Mouse (Mus musculus) ES-E14 (cell line): ENCODE measurements around the gene Vps8.

Source experiments
- CHD2 ChIP-seq: IDR thresholded peaks from 2 replicates; pipeline ENCODE4 v1.6.1; 2014; ENCODE audit warnings: mild to moderate bottlenecking, low read depth, low read length, inconsistent platforms
- HCFC1 ChIP-seq: IDR thresholded peaks from 2 replicates; pipeline ENCODE4 v1.6.1; 2012; ENCODE audit warnings: low read length, inconsistent platforms, borderline replicate concordance; ENCODE audit not compliant: insufficient read depth
- MAFK ChIP-seq: IDR thresholded peaks from 2 replicates; pipeline ENCODE4 v1.6.1; 2014; ENCODE audit warnings: mild to moderate bottlenecking, low read depth, low read length, inconsistent platforms; ENCODE audit not compliant: insufficient read depth
- ZC3H11A ChIP-seq: IDR thresholded peaks from 2 replicates; pipeline ENCODE4 v1.6.1; 2012; ENCODE audit warnings: low read depth, mild to moderate bottlenecking, inconsistent platforms, low read length, borderline replicate concordance
- ZNF384 ChIP-seq: IDR thresholded peaks from 2 replicates; pipeline ENCODE4 v1.6.1; 2012; ENCODE audit warnings: low read depth, low read length, inconsistent platforms

DNA sequence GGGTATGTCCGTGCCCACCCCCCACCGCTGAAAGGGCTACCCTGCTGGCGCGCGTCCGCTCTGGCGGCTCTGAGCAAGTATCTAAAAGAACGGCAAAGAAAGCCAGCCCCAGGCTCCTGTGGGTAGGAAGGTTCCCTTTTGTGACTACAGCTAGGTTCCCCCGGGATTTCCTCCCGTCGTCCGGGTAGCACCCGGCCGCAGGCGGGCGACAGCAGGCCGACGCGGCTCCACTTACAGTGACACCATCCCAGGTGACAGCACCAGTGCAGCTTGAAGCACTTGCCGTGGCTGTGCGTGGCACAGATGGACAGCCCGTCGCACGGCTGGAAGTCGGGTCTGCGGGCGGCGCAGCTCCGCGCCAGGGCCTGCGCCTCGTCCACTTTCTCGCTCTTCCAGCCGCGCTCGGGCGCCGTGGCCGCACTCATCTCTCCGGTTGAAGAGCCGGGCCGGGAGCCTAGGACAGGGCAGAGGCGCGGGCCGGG is 271.1 kb downstream of the Vps8 start:
- TF ChIP-seq CHD2 (no peak), ZNF384 (no peak), MAFK (no peak), HCFC1 (no peak), ZC3H11A (no peak)
